Mouse (Mus musculus) embryonic facial prominence, embryonic 11.5 days (tissue): ENCODE results near the gene Hist1h3f. TPM values are rescaled to one million over a fixed set of nuclear protein-coding genes. Genes with fewer than 3 reads are reported as not detected.
"Not testable (repeated sequence)": the region's sequence is repeated elsewhere in the genome, so short reads cannot be mapped to it uniquely, and the experiment has no call there.

Experiments used
- ATAC-seq: fragments of 200-750 bp; cut with Nextera tagmentation; replicated peaks from 2 replicates; pipeline ENCODE4 v1.8.0; 2017; ENCODE audit warnings: low read depth; ENCODE audit not compliant: insufficient number of reproducible peaks, low FRiP score, low TSS enrichment
- DNase-seq: peaks from one replicate; pipeline ENCODE4 v3.0.0-alpha.2; 2015; ENCODE audit warnings: low spot score
- H3K27ac ChIP-seq: fragments of 300-500 bp; sonication (generic); replicated peaks from 2 replicates; pipeline ENCODE4 v1.5.1; 2014; ENCODE audit warnings: mild to moderate bottlenecking, low read depth, low read length, control low read depth
- H3K27me3 ChIP-seq: fragments of 300-500 bp; sonication (generic); 2 replicates; pipeline ENCODE4 v1.6.1; 2014; ENCODE audit warnings: mild to moderate bottlenecking, low read length, moderate library complexity, mixed read lengths; ENCODE audit not compliant: control insufficient read depth, insufficient read depth
- H3K36me3 ChIP-seq: fragments of 300-500 bp; sonication (generic); replicated peaks from 2 replicates; pipeline ENCODE4 v1.6.1; 2014; ENCODE audit warnings: low read depth, mild to moderate bottlenecking, low read length, moderate library complexity, mixed read lengths; ENCODE audit not compliant: control insufficient read depth, insufficient read depth
- H3K4me1 ChIP-seq: fragments of 300-500 bp; sonication (generic); 2 replicates; pipeline ENCODE4 v1.6.1; 2014; ENCODE audit warnings: low read length, mixed read lengths; ENCODE audit not compliant: control insufficient read depth, insufficient read depth
- H3K4me2 ChIP-seq: fragments of 300-500 bp; sonication (generic); 2 replicates; pipeline ENCODE4 v1.6.1; 2014; ENCODE audit warnings: low read depth, mild to moderate bottlenecking, control low read depth, low read length, moderate library complexity
- H3K4me3 ChIP-seq: fragments of 300-500 bp; sonication (generic); 2 replicates; pipeline ENCODE4 v1.5.1; 2014; ENCODE audit warnings: low read depth, low read length, control low read depth
- H3K9ac ChIP-seq: fragments of 300-500 bp; sonication (generic); replicated peaks from 2 replicates; pipeline ENCODE4 v1.6.1; 2014; ENCODE audit warnings: mild to moderate bottlenecking, control low read depth, low read length
- H3K9me3 ChIP-seq: fragments of 300-500 bp; sonication (generic); replicated peaks from 2 replicates; pipeline ENCODE4 v1.6.1; 2016; ENCODE audit warnings: mild to moderate bottlenecking, low read length, inconsistent platforms, mixed read lengths; ENCODE audit not compliant: control insufficient read depth
- WGBS: fragments of 180-500 bp; shearing (Covaris S2); extraction: QIAGEN DNeasy Blood & Tissue Kit; methylation state at CpG from one replicate; pipeline ENCODE4 v1.1.7; 2014; 5-methylcytosine and 5-hydroxymethylcytosine counted together
- polyA plus RNA-seq: library from polyadenylated mRNA; unstranded; fragments of >200 nt; fragmentation: Nextera tagmentation; extraction: Ambion mirVana; gene quantifications from 2 replicates; pipeline ENCODE4 v1.2.1, GENCODE M21; 2014

Hist1h3f gene
- polyA plus RNA-seq, 1 experiment from 2014 or later, result 1.5 TPM

GRCm38 (mm10) chr13:23583387-23584068 is 39.7 kb downstream of the Hist1h3f start:
- H3K4me1 ChIP-seq, result no peaks in the 10 kb centered on the region; the same call in 1 of the 2 replicates
- no peak overlapping the region; the same call in 1 of the 2 replicates for H3K4me2 ChIP-seq
- H3K36me3 ChIP-seq, result no peaks in the 10 kb centered on the region
- no peak overlapping the region for H3K4me3 ChIP-seq
- DNase-seq, result no peak
- H3K27ac ChIP-seq, result peak overlapping the region; percentile 65
- ATAC-seq, result no peak
- no peaks in the 10 kb centered on the region for H3K27me3 ChIP-seq
- H3K9me3 ChIP-seq, result no peaks in the 10 kb centered on the region
- H3K9ac ChIP-seq, result peak overlapping the region; percentile 37; the same call in 1 of the 2 replicates

- Histone ChIP-seq H3K9me3 (no peaks in the 10 kb centered on the region), H3K4me1 (no peaks in the 10 kb centered on the region; the same call in 1 of the 2 replicates), H3K27me3 (no peaks in the 10 kb centered on the region), H3K9ac (peak overlapping the region; percentile 54), H3K4me3 (peak overlapping the region; percentile 13; the same call in 1 of the 2 replicates), H3K27ac (peak overlapping the region; percentile 96), H3K36me3 (no peaks in the 10 kb centered on the region), H3K4me2 (peak overlapping the region; percentile 72)
- DNase-seq (peak; percentile 45), ATAC-seq (no peak)
Measured at GRCm38 (mm10) chr13:23584331-23584730, 40.5 kb downstream of the Hist1h3f start.

DNA sequence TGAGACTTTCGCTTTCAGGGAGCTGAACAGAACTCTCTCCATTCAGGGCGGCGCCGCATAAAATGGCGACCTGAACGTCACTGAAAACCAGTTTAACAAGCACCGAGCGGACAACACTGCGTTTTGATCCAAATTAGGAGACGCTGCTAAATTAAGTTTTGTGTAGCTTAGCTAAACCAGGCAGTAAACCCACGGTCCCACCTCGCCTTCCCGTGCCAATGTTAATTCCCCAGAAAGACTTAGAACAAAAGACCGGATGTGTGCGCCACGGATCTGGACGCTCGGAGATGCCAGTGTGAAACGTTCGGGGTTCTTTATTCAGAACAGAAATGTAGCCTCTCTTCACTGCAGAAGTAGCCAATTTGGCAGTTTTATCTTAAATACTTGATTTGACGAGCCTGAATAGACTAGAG is 41.2 kb downstream of the Hist1h3f start:
- no peak for ATAC-seq

DNA sequence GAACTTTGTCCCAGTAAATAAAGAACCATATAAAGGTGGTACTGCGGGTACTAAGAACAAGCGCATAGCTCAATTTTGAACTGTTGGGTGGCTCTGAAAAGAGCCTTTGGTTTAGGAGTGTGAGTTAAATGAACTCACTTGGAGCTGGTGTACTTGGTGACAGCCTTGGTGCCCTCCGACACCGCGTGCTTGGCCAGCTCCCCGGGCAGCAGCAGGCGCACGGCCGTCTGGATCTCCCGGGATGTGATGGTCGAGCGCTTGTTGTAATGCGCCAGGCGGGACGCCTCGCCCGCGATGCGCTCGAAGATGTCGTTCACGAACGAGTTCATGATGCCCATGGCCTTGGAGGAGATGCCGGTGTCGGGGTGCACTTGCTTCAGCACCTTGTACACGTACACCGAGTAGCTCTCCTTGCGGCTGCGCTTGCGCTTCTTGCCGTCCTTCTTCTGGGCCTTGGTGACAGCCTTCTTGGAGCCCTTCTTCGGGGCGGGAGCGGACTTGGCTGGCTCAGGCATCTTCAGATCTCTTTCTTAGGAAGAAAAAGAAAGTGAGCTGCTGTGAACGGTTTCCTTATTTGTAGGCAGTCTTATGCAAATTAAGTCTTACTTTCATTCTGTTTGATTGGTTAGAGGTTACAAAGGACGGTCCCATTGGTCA is 41.7 kb downstream of the Hist1h3f start:
- Histone ChIP-seq H3K27ac (peak overlapping the region; percentile 96), H3K4me2 (peak overlapping the region; percentile 72), H3K4me3 (peak overlapping the region; percentile 42), H3K9ac (peak overlapping the region; percentile 76)
- H3K4me1 ChIP-seq, H3K9me3 ChIP-seq, H3K36me3 ChIP-seq, H3K27me3 ChIP-seq: not testable (repeated sequence)
- under 1% methylated on average over 27 of the region's 36 CpGs for WGBS
- DNase-seq, result peak; percentile 95
- peak; percentile 86 for ATAC-seq

More for the DNA sequence above, 41.2 kb downstream of the Hist1h3f start:
- Histone ChIP-seq H3K4me3 (peak overlapping the region; percentile 42), H3K4me1 (no peaks in the 10 kb centered on the region; the same call in 1 of the 2 replicates), H3K27me3 (no peaks in the 10 kb centered on the region), H3K9ac (peak overlapping the region; percentile 76), H3K4me2 (peak overlapping the region; percentile 72), H3K27ac (peak overlapping the region; percentile 96), H3K9me3 (no peaks in the 10 kb centered on the region), H3K36me3 (no peaks in the 10 kb centered on the region)
- under 1% methylated on average over 21 of the region's 21 CpGs for WGBS
- peak; percentile 83 for DNase-seq

DNA sequence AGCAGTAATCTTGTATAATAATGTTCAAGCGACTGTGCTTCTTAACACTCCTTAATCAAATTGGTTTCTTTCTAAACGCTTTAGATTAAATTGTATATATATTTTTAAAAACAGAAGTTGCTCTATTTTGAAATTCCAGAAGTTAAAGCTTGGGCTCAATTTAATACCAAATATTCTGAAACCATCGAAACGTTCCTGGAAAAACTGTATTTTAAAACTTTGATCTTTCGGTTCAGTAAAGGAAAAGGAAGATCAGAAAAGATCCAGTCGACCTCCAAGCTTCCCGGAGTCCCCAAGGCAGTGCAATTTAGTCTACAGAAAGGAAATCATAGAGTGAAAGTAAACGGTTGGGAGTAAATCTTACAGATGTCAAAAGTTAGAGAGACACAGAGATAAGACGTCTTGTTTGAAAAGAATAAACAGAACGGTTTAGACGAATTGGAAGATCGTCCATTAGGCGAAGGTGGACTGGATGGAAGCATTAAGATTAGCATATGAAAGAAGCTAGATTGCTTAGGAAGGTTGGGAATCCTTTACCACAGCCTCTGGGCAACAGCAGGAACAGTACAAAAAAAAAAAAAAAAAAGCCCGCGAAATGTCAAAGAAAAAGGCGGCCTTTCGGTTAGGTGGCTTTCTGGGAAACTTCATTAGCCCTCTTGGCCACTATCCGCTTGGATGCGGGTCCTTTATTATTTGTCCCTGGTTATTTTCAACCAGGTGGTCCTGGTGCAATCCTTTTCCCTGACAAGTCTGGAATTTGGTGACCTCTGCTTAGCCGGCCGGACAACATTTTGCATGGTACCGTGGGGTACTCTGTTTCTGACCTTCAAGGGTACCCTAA is 42.5 kb downstream of the Hist1h3f start:
- Histone ChIP-seq H3K4me3 (peak overlapping the region; percentile 21), H3K9me3 (no peaks in the 10 kb centered on the region), H3K4me2 (peak overlapping the region; percentile 41), H3K9ac (peak overlapping the region; percentile 57), H3K36me3 (no peaks in the 10 kb centered on the region), H3K27me3 (no peaks in the 10 kb centered on the region), H3K27ac (peak overlapping the region; percentile 93), H3K4me1 (no peaks in the 10 kb centered on the region; the same call in 1 of the 2 replicates)
- DNase-seq (peak; percentile 55), ATAC-seq (no peak)
- WGBS, result 2% methylated on average over 22 of the region's 22 CpGs

GRCm38 (mm10) chr13:23586940-23587225 is 43.0 kb downstream of the Hist1h3f start:
- WGBS, result 6% methylated on average over 1 of the region's 1 CpGs
- H3K9ac ChIP-seq, result peak overlapping the region; percentile 57
- H3K4me2 ChIP-seq, result peak overlapping the region; percentile 41
- H3K4me3 ChIP-seq, result peak overlapping the region; percentile 21
- DNase-seq, result no peak
- H3K4me1 ChIP-seq, result no peaks in the 10 kb centered on the region; the same call in 1 of the 2 replicates
- H3K27me3 ChIP-seq, result no peaks in the 10 kb centered on the region
- ATAC-seq, result no peak
- no peaks in the 10 kb centered on the region for H3K9me3 ChIP-seq
- no peaks in the 10 kb centered on the region for H3K36me3 ChIP-seq
- H3K27ac ChIP-seq, result peak overlapping the region; percentile 93

- Histone ChIP-seq H3K27ac (no peak overlapping the region), H3K9me3 (no peaks in the 10 kb centered on the region), H3K4me2 (no peak overlapping the region), H3K4me3 (no peak overlapping the region), H3K36me3 (no peaks in the 10 kb centered on the region), H3K4me1 (no peaks in the 10 kb centered on the region; the same call in 1 of the 2 replicates), H3K27me3 (no peaks in the 10 kb centered on the region), H3K9ac (no peak overlapping the region)
- no peak for ATAC-seq
- DNase-seq, result no peak
- 93% methylated on average over 7 of the region's 7 CpGs for WGBS
Measured at GRCm38 (mm10) chr13:23591206-23591605, 47.4 kb downstream of the Hist1h3f start.
